Mouse (Mus musculus) myocyte (in vitro differentiated cells): ENCODE measurements around the gene Ikzf1.

Experiments used
- E2F4 ChIP-seq: IDR thresholded peaks from one replicate; pipeline ENCODE4 v1.6.1; 2011; ENCODE audit warnings: mild to moderate bottlenecking, control low read depth, moderate library complexity; ENCODE audit not compliant: insufficient read depth
- MAX ChIP-seq: IDR thresholded peaks from one replicate; pipeline ENCODE4 v1.6.1; 2011; ENCODE audit warnings: low read depth, mild to moderate bottlenecking, control low read depth
- MYOD1 ChIP-seq, 3 experiments: IDR thresholded peaks; one replicate each; pipeline ENCODE4 v1.6.1; 2011; ENCODE audit warnings: control low read depth in 2 of 3, low read depth in 2 of 3, mild to moderate bottlenecking in 2 of 3, moderate library complexity in 1 of 3; ENCODE audit not compliant: insufficient read length in 2 of 3, control insufficient read depth in 1 of 3
- MYOG ChIP-seq, 3 experiments: IDR thresholded peaks; one replicate each; pipeline ENCODE4 v1.6.1; 2011; ENCODE audit warnings: control low read depth in 2 of 3, low read depth in 2 of 3, mild to moderate bottlenecking in 2 of 3; ENCODE audit not compliant: insufficient read length in 2 of 3, control insufficient read depth in 1 of 3, insufficient read depth in 1 of 3
- POLR2A ChIP-seq: IDR thresholded peaks from one replicate; pipeline ENCODE4 v1.6.1; 2011; ENCODE audit warnings: low read depth, mild to moderate bottlenecking, control low read depth, moderate library complexity; ENCODE audit not compliant: insufficient read length
- POLR2AphosphoS2 ChIP-seq: IDR thresholded peaks from one replicate; pipeline ENCODE4 v1.6.1; 2011; ENCODE audit warnings: low read depth, control low read depth; ENCODE audit not compliant: insufficient read length
- TCF3 ChIP-seq: IDR thresholded peaks from one replicate; pipeline ENCODE4 v1.6.1; 2011; ENCODE audit warnings: low read depth, control low read depth; ENCODE audit not compliant: insufficient read length
- USF1 ChIP-seq: IDR thresholded peaks from one replicate; pipeline ENCODE4 v1.6.1; 2011; ENCODE audit warnings: low read depth, mild to moderate bottlenecking, control low read depth, moderate library complexity

GRCm38 (mm10) chr11:11785457-11785856 lies 100.7 kb downstream of the Ikzf1 start:
- no peak for TF ChIP-seq POLR2A
- TF ChIP-seq USF1 = no peak
- no peak for TF ChIP-seq E2F4
- TF ChIP-seq MYOG (IDR thresholded peaks at IDR 0.05; ENCODE audit: control insufficient read depth in 1 of 3, insufficient read depth in 1 of 3, insufficient read length in 2 of 3, low read depth in 2 of 3) = no peak
- no peak for TF ChIP-seq POLR2AphosphoS2
- TF ChIP-seq TCF3 = no peak
- no peak for TF ChIP-seq MAX
- no peak for TF ChIP-seq MYOD1 (IDR thresholded peaks at IDR 0.05; ENCODE audit: control insufficient read depth in 1 of 3, insufficient read length in 2 of 3, low read depth in 2 of 3)
